Mouse (Mus musculus) hindbrain, embryonic 14.5 days (tissue): ENCODE measurements around the gene Abtb1. TPM values are rescaled to one million over a fixed set of nuclear protein-coding genes. Genes with fewer than 3 reads are reported as not detected.

ENCODE experiments used
- ATAC-seq: fragments of 200-750 bp; cut with Nextera tagmentation; 2 replicates; pipeline ENCODE4 v1.8.0; 2017; ENCODE audit warnings: moderate number of reproducible peaks, mild to moderate bottlenecking, moderate TSS enrichment, moderate library complexity; ENCODE audit not compliant: low FRiP score
- DNase-seq: peaks from one replicate; pipeline ENCODE4 v3.0.0-alpha.2; 2015; ENCODE audit warnings: low spot score
- H3K27ac ChIP-seq: fragments of 300-500 bp; sonication (generic); 2 replicates; pipeline ENCODE4 v1.5.1; 2014; ENCODE audit warnings: mild to moderate bottlenecking, moderate library complexity
- H3K27me3 ChIP-seq: fragments of 300-500 bp; sonication (generic); 2 replicates; pipeline ENCODE4 v1.6.1; 2014; ENCODE audit warnings: mild to moderate bottlenecking, low read length, mixed read lengths; ENCODE audit not compliant: control insufficient read depth, insufficient read depth
- H3K36me3 ChIP-seq: fragments of 300-500 bp; sonication (generic); replicated peaks from 2 replicates; pipeline ENCODE4 v1.6.1; 2014; ENCODE audit not compliant: control insufficient read depth, insufficient read depth
- H3K4me1 ChIP-seq: fragments of 300-500 bp; sonication (generic); replicated peaks from 2 replicates; pipeline ENCODE4 v1.6.1; 2014; ENCODE audit warnings: antibody characterized with exemption, low read length, mixed read lengths; ENCODE audit not compliant: control insufficient read depth, insufficient read depth
- H3K4me2 ChIP-seq: fragments of 300-500 bp; sonication (generic); replicated peaks from 2 replicates; pipeline ENCODE4 v1.6.1; 2014; ENCODE audit warnings: mild to moderate bottlenecking, moderate library complexity
- H3K4me3 ChIP-seq: fragments of 300-500 bp; sonication (generic); replicated peaks from 2 replicates; pipeline ENCODE4 v1.5.1; 2014; ENCODE audit warnings: mild to moderate bottlenecking, low read length
- H3K9ac ChIP-seq: fragments of 300-500 bp; sonication (generic); 2 replicates; pipeline ENCODE4 v1.6.1; 2014
- H3K9me3 ChIP-seq: fragments of 300-500 bp; sonication (generic); 2 replicates; pipeline ENCODE4 v1.6.1; 2016; ENCODE audit warnings: low read length; ENCODE audit not compliant: control insufficient read depth
- WGBS: fragments of 180-500 bp; shearing (Covaris S2); extraction: QIAGEN DNeasy Blood & Tissue Kit; methylation state at CpG from one replicate; pipeline ENCODE4 v1.1.7; 2014; 5-methylcytosine and 5-hydroxymethylcytosine counted together
- polyA plus RNA-seq: library from polyadenylated mRNA; unstranded; fragments of >200 nt; fragmentation: Nextera tagmentation; extraction: Ambion mirVana; gene quantifications from 2 replicates; pipeline ENCODE4 v1.2.1, GENCODE M21; 2014

Abtb1 gene
- polyA plus RNA-seq, 1 experiment from 2014 or later, result 33.8 TPM

DNA sequence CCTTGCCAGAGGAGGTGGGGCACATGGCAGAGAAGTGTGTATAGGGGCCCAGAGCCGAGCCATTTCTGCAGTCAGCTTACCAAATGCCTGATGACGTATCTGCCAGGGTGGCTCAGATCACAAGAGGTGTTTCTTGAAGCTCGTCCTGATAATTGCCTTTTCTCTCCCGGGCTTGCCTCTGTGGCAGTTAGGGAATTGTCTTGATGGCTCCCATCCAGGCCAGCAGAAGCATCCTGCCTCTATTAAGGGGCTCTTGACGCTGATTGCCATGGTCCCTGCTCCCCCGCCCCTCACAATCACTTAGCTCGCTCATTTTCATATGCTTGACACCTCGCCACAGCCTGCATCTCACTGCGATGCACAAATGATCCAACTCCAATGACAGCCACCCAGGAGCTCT lies 50.5 kb downstream of the Abtb1 start:
- no peak for ATAC-seq
- Histone ChIP-seq H3K9me3 (no peaks in the 10 kb centered on the region), H3K4me1 (peaks cover 41% of the 10 kb centered on the region), H3K27me3 (no peaks in the 10 kb centered on the region), H3K27ac (no peak overlapping the region), H3K4me3 (no peak overlapping the region), H3K9ac (no peak overlapping the region), H3K4me2 (no peak overlapping the region), H3K36me3 (no peaks in the 10 kb centered on the region)
- DNase-seq, result no peak
- WGBS, result 26% methylated on average over 9 of the region's 9 CpGs

DNA sequence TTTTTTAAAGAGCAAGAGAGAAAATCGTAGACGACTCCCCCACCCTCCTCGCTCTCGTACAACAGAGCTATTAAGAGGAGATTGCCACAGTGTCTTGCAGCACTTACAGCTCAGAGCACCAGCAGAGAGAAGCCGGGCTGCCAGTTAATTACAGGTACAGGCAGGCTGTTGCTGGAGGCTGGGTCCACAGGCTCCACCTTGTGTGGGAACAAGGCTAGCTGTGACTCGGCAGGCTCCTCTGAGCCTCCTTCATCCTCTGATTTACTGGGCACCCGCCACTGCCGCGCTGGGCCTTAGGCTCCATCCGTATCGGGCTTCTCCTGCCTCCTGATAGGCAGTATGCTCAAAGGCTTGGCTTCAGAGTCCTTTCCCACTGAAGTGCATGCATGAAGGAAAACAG lies 53.6 kb downstream of the Abtb1 start:
- Histone ChIP-seq H3K4me3 (no peak overlapping the region), H3K27ac (no peak overlapping the region; the same call in 1 of the 2 replicates), H3K4me2 (no peak overlapping the region), H3K9ac (no peak overlapping the region), H3K4me1 (peaks cover 39% of the 10 kb centered on the region), H3K27me3 (no peaks in the 10 kb centered on the region), H3K36me3 (no peaks in the 10 kb centered on the region), H3K9me3 (no peaks in the 10 kb centered on the region)
- 54% methylated on average over 11 of the region's 11 CpGs for WGBS
- ATAC-seq (peak; percentile 22), DNase-seq (no peak)

DNA sequence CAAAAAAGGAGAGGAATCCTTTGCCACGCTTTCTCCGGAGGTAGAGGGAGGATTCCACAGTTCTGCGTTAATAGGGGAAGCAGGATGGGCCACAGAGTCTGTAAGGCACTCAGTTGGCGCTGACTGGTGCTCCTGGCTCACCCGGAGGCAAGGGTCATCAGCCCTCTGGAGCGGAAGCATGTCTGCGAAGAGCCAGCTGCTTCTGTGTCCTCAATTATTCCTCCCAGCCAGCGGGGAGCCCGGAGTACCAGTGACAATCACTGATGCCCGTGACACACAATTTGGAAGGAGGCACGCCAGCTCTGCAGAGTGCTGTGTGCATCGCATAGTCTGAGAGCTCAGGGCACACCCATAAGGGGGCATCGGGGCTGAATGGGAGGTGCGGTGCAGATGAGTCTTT lies 54.3 kb downstream of the Abtb1 start:
- peaks cover 31% of the 10 kb centered on the region for H3K4me1 ChIP-seq
- 0 out of 2 replicates have a peak overlapping the region, but pooled peaks have one; percentile 28 for H3K9ac ChIP-seq

GRCm38 (mm10) chr6:88786732-88787445 lies 54.9 kb downstream of the Abtb1 start:
- 0 out of 2 replicates have a peak, but pooled peaks cover 3% of the 10 kb centered on the region for H3K27me3 ChIP-seq
- no peak overlapping the region for H3K4me2 ChIP-seq
- no peak overlapping the region for H3K4me3 ChIP-seq
- no peaks in the 10 kb centered on the region for H3K9me3 ChIP-seq
- no peaks in the 10 kb centered on the region for H3K36me3 ChIP-seq
- H3K27ac ChIP-seq, result no peak overlapping the region
- ATAC-seq, result no peak
- 82% methylated on average over 15 of the region's 15 CpGs for WGBS
- H3K9ac ChIP-seq, result no peak overlapping the region
- no peak for DNase-seq
- H3K4me1 ChIP-seq, result peaks cover 26% of the 10 kb centered on the region

More for the DNA sequence above, 54.3 kb downstream of the Abtb1 start:
- no peak for DNase-seq
- Histone ChIP-seq H3K27me3 (no peaks in the 10 kb centered on the region), H3K36me3 (no peaks in the 10 kb centered on the region), H3K4me2 (no peak overlapping the region), H3K27ac (no peak overlapping the region), H3K4me3 (no peak overlapping the region), H3K9me3 (no peaks in the 10 kb centered on the region)
- ATAC-seq, result no peak
- WGBS, result 38% methylated on average over 14 of the region's 14 CpGs

Other genes with a start within 250 kb of the Abtb1 start
- 0.62 TPM in 1 of 2 replicates, not detected in the other for gene Kbtbd12, start 204.0 kb downstream of the Abtb1 start, polyA plus RNA-seq
- 51.1 and 51.3 TPM in 2 replicates for gene Mgll, start 117.6 kb downstream of the Abtb1 start, polyA plus RNA-seq
- gene Podxl2, start 33.1 kb upstream of the Abtb1 start, polyA plus RNA-seq, result 525 and 527 TPM in 2 replicates
- gene Mcm2, start 56.8 kb upstream of the Abtb1 start, polyA plus RNA-seq, result 27.0 and 30.2 TPM in 2 replicates
- 45.8 and 48.5 TPM in 2 replicates for gene Tpra1, start 60.3 kb upstream of the Abtb1 start, polyA plus RNA-seq